Mouse (Mus musculus): ENCODE measurements at regions not wholly inside any gene's neighbourhood (a gene's known extent, or its start where the extent isn't known, plus 50 kb on each side); places are given as distances from the start of the nearest gene placed in this dataset.

DNA sequence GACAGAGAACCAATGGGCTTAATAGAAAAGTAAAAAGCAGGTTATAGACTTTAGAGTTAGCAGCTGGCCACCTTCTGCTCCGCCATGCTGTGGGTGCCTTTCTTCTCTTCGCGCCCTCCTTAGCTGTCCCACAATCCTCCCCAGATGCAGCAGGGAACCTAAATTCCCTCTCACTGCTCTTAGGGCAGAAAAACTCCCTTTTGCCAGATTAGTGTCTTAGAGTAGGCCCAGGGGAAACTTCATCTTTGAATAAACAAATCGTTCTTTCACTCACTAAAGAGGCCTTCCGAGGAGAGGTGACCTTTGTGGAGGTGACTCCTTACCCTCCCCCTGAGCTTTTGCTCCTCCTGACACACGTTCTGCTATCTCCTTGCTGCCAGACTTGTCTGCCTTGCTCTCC is 157.0 kb upstream of the Six2 start:
- no peak for DNase-seq (ENCODE audit: low spot score in 2 of 2)

DNA sequence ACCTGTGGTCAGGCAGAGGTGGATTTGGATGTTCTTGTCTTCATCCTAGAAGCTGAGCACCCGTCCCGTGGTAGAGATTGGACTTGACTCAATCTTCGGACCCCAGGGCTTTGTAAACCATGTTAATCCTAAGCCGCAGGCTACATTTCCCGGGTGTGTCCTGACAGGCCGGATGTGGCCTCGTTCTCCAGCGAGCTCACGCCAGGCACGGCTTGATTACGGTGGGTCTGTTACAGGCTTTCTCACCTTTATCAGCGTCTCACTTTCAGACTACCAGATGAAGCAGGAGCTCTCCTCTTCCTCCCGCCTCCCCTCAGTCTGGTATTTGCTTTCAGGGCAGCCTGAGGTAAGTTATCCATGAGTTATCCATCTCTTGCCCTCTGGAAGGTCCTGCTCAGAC is 156.4 kb upstream of the Six2 start:
- DNase-seq (ENCODE audit: low spot score in 2 of 2): no peak

DNA sequence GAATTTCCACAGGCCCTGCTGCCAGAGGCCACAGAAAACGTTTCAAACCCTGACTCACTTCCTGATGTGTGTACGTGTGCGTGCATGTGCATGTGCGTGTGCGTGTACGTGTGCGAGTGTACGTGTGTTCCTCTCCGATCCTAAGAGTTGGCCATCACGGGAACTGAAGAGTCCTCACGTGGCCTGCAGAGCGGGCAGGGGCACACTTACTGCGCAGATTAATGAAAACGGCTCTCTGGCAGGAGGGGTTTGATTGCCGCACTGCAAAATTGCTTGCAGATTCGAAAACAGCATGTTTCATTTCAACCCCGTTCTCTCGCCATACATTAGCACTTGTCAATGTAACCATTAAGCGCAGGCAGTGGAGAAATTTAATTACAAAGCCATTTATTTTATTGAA is 135.0 kb upstream of the Six2 start:
- no peak for DNase-seq (ENCODE audit: low spot score in 2 of 2)

DNA sequence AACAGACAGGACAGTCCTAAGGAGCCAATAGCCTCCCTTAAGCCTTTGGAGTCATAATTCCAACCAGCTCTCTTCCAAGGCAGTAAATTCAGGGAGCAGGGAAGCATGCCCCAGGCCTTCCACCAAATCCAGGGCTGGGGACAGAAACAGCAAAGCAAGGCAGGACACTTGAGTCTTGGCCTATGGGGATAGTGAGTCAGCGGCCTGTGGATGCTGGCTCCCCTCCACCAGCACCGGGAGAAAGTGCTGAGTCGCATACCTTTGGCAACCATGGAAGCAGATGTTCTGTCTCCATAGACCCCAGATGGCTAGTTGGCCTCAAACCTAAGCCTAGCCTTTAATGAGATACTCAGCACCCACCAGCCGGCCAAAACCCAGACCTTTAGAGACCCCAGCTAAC is 133.8 kb upstream of the Six2 start:
- DNase-seq (ENCODE audit: low spot score in 2 of 2): no peak

DNA sequence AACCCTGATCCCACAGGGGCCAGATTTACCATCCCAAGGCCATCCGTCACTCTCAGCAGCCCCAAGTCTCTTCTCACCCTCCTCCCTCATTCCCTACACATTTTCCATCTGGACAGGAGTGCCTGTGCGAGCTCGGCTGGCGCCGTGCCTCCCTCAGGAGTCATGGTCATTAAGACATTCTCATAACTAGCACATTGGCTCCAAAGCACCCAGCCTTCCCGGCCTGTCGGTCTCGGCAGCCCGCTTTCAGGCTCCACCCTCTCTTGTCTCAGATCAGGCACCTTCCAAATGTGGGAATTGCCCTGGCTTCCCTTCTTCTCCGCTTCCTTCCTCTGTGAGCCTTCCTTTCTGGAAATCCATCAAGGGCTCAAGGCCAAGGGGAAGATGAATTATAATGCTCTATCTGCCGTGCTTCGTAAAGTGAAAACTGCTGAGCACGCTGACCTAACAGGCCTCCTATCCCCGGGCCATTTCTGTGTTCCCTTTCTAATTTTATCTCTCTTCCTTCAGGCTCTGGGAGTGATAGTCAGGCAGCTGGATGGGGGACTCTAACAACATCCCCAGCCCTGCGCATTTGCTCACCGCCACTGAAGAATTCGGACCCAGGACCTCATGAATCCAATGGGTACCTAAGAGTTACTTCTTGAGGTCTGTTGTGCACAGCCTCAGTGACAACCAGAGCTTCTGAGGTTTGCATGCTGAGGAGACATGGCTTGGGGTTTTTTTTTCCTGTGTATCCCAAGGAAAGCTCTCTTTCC is 130.2 kb upstream of the Six2 start:
- no peak for DNase-seq (ENCODE audit: low spot score in 2 of 2)

DNA sequence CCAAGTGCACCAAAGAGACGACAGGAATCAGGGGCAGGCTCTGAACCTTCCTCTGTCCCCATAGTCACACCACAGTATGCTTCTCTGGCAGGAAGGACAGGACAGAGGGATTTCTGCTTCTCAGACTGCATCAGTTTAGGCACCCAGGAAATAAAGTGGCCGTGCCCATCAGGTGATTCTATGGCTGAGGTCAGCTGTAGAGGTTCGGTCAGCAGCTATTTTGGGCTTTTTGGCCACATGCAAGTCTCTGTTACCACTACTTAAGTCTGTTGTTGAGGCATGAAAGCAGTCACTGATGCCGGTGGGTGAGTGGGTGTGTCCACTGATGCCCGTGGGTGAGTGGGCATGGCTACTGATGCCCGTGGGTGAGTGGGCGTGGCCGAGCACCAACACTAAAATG is 128.4 kb upstream of the Six2 start:
- DNase-seq (ENCODE audit: low spot score in 2 of 2): no peak

DNA sequence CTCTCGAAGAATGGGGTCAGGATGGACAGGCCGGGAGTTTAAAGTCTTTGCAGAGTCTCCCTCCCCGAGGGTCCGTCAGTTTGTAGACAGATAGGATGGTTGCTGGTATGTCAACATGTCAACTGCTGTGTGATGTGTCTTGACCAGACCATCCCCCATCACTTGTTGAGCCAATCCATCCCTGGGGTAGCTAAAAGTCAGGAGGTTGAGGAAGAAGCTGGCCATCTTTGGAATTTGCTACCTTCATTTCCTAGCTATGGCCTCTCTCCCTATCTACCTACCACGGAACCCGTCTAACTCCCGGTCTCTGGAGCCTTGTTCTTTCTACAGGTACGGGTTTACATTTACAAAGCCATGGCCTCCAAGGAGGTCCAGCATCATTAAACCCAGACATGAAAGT is 128.0 kb upstream of the Six2 start:
- no peak for DNase-seq (ENCODE audit: low spot score in 2 of 2)

DNA sequence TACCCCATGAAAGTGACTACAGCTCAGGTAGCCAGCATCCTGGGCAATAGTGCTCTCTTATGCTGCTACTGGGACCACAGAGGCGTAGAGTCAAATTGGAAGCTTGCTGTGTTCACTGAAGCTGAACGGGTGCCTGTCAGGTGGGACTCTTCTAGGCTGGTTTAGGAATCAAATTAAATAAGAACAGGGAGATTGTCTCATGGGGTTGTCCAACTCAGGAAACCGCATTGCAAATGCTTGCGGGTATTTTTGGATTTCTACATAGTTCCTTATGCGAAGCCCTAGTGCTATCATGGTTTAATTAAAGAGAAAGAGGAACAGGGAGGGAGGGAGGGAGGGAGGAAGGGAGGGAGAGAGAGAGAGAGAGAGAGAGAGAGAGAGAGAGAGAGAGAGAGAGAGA is 120.5 kb upstream of the Six2 start:
- no peak for DNase-seq (ENCODE audit: low spot score in 2 of 2)

DNA sequence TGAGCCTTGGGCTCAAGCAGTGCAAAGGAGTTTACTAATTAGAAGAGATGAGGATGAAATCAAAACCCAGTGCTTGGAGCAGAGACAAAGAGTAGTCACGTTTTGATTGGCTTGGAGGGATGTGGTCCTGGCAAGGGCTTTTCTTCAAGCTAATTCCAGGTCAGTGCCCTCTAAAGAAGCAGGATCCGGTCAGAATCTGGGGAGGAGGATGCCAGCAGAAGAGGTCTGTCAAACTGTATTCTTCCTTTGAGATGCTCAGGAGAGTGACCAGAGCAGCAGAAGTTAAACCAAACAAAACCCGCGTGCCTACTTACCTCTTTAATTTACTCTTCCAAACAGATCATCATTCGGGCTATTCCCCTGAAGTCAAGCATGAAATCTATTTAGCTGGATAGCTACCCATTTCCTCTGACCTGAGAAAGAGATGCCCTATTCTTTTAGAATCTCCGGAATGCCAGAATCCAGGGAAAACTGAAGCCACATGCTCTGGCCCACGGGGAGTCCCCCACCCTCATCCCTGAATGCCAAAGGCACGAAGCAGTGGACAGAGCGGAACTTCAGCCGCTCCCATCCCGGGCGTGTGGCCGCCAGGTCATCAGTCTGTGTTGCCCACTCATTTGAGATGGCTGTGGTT is 117.8 kb upstream of the Six2 start:
- no peak for DNase-seq (ENCODE audit: low spot score in 2 of 2)

DNA sequence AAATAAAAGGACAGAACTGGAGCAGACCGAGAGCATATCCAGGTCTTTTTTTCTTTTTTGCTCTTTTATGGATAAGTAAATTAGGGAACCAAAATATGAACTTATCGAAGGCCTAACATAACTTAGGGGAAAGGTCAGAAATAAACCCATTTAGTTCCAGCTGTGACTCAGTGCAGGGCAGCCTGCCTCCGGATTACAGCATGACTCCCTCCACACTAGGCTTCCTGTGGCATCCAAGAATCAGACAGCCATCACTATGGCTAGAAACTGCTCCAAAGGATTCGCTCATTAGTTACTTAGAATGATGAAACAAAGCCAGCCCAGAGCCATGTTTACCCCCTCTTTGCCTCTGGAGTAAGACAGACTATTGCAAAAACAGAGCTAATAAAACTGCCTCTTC is 116.6 kb upstream of the Six2 start:
- no peak for DNase-seq (ENCODE audit: low spot score in 2 of 2)

DNA sequence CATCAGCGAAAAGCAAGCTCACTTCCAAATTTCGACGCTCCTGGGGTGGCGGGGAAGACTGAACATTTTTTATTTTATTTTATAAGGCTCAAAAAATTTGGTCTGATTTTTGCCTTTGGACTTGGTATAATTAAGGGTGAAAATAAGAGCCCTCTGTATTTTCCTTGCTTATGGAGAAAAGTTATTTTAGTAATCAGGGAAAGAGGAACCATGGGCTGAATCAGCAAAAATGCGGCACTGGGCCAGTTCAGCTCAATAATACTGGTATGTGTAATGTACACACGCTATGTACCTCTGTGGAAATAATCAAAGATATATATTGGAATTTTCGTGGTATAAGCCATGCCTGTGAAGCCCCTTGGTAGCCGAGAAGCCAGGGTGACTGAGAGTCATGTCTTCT is 113.7 kb upstream of the Six2 start:
- no peak for DNase-seq (ENCODE audit: low spot score in 2 of 2)

DNA sequence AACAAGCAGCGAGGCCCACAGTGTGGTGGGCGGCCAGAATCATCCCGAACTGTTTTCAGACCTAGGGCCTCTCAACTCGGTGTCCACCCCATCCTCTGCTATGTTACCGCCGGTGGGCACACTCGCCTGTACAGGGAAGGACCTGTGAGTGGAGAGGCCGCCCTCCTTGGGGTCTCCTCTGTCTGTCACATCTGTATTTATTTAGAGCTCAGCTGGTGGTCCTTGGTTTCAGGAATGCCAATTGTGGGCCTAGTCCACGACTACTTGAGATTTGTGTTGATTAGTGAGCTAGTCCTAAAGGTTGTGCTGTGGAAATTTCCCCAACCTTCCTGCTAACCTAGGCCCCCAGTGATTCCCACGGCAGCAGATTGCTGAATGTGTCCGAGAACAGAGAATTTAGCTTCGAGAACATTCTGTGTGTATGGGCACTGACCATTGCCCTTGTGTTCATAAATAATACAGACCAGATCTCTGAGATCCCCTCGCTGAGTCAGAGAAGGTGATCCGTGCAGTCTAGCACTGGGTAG is 113.1 kb upstream of the Six2 start:
- DNase-seq (ENCODE audit: low spot score in 2 of 2): no peak

DNA sequence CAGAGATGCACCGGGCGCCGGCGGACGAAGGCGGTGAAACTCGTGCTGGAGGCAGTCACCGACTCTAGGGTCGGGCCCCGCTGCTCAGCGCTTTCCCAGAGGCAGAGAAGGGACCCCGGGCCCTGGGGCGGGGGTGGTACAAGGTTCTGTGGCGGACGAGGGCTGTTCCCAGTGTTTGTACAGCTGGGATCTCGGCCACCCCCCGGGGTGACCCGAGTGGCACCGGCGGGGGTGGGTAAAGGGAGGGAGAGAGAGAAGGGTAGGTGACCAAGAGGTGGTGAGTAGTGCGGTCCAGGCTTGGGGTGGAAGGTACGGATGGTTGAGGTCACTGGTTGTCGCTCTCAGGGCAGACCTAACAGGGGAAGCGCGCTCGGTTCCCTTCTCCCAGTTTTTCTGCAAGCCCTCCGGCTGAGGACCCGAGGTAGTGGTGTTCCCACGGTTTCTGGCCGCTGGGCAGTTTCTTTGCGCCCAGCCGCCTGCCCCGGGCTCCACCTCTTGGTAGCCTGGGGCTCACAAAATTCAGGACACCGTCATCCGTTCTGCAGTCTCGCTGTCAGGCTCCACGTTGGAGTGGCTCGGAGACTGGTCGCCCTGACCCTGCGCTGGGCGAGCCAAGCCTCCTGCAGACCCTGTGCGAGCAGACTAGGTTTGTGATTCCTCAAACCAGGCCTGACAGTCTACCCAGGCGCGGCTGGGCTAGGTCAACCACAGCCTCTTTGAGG is 112.4 kb upstream of the Six2 start:
- no peak for DNase-seq (ENCODE audit: low spot score in 2 of 2)

DNA sequence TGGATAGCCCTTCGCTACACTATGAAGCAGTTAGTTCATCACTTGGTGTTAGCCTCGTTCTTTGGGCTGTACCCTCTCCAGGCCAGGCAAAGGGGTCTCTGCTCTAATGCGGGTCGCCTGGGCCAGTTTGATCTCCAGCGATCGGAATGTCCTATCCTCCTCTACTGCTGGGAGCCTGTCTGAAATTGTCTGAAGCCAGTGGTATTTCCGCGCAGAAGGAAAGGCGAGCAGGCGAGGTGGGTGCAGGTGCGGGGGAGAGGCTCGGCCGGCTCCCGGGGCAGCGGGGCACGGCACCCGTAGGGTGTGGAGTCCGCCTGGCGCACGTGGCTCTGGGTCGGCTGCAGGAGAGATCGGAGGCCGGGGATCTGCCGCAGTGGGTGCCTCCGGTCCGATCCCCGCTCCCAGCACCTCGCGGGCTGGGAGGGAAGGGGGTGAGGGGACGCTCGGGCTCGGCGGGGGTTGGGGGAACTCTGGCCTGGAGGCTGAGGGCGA is 111.8 kb upstream of the Six2 start:
- DNase-seq (ENCODE audit: low spot score in 2 of 2): no peak

DNA sequence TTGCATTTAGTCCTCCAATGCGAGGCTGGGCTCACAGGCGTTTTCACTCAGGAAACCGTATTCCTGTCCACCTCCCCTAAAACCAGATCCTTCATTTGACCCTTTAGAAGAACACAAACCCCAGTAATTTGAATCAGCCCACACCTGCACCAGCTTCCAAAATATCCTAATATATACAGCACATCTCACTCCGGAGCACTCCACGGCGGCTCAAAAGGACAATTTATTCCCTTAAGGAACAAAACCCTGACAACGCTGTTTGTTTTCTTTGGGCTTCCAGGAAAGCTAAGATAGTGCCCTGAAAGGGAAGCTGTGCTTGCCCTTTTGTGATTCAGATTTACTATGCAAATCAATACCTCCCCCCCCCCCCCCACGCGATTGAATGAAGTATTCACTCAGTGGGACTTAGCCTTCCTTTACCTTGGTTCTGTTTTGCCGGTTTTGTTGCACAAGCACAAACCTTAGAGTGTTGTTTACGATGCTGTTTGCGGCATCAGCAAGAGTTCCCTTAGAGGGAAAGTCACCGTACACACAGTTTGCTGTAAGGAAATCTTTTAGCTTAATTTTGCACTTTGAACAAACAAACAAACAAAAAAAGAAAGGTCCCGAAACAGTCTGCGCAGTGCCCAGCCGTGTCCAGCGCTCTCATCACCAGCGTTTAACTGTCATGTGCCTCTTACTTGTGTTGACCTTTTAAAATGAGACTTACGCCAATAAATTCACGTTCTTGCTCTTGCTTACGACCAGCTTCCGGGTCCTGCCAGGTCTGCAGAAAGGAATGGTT is 111.2 kb upstream of the Six2 start:
- no peak for DNase-seq (ENCODE audit: low spot score in 2 of 2)

DNA sequence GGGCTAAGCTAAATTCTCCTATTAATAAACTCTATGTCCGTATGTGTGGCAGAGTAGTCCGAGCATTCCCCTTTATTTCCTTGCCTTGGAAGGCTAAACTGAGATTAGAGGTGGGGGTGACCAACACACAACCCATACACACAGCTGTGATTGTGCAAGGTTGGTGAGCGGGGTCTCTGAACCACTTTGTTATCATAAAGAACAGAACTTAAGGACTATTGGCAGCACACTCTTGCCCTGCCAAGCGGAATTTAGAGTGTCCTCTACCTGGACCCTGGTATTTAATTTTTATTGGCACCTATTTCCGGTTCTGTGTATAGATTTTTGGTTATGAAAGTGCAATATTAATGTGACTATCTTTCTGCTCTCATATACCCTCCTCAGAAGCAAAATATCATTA is 109.7 kb upstream of the Six2 start:
- no peak for DNase-seq (ENCODE audit: low spot score in 2 of 2)

DNA sequence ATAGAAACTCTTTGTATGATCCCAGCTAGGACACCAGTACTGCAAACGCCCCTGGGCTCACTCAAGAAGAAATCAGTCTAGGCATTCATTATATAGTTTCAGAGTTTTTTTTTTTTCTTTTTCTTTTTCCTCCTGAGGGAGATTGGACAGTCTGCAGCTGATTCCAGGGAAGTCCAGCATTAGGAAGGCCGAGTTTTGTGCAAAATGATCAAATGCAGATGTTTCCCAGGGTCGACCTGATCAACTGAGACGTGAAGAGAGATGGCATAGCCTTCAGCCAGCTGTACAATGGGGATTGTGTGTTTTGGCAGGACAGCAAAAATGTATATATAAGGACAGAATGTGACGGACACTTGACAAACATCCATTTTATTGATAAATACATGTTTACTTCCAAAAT is 107.7 kb upstream of the Six2 start:
- DNase-seq (ENCODE audit: low spot score in 2 of 2): no peak

DNA sequence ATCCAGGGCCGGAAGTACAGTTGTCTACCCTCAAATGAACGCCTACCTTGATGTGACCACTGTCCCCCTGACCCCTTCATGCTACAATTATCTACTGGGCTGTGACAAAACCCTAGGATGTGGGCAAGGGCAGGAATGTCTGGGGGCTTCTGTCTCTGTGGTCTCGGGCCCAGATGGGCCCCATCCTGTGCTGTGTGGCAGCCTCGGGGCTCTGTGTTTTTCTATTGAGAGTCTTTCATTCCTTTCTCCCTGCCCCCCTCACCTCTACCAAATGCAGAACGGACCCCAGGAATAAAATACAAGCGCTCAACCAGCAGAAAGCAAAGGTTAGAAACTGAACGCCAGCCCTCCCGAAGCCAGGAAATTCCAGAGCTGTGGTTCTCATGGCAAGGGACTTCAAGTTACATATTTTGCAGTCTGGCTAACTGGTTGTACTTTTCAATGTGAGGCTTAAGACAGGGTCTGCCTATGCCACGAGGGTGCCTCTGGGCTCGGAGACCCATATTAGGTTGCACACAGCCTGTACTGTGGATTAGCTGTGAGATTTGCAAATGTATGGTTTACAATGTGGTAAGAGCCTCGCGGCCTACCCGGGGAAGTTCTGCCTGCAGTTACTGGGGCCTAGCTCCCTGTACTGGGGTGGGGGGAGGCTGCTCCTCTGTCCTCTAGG is 97.7 kb upstream of the Six2 start:
- no peak for DNase-seq (ENCODE audit: low spot score in 2 of 2)

DNA sequence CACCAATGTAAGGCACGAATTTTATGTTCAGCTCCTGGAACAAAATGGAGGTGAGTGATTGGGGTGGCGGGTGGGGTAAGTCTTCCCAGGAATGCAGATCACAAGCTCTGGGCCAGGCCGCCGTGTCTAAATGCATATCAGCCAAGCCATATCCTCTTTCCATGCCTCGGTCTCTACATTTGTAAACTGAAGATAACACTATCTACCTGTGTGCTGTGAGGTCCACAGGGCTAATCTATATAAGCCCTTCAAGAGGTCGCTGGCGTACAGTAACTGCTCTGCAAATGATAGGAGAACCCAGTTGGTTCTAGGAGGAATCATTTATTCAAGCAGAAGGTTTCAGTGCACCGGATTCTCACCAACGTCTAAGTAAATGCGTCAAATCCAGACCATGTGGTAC is 92.4 kb upstream of the Six2 start:
- DNase-seq (ENCODE audit: low spot score in 2 of 2): no peak

DNA sequence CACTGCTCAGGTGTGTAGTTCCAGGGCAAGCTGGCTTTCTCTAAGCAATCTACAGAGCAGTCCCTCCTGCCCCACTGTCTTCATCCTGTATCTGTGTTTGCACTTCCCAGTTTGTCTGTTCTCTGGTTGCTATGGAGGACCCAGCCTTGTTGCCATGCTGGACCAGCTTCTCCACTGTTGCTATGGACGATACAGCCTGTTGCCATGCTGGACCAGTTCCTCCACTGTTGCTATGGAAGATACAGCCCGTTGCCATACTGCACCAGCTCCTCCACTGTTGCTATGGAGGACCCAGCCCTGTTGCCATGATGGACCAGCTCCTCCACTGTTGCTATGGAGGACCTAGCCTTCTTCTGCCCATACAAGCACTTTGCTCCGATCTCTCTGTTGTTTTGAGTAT is 88.8 kb upstream of the Six2 start:
- DNase-seq (ENCODE audit: low spot score in 2 of 2): no peak

DNA sequence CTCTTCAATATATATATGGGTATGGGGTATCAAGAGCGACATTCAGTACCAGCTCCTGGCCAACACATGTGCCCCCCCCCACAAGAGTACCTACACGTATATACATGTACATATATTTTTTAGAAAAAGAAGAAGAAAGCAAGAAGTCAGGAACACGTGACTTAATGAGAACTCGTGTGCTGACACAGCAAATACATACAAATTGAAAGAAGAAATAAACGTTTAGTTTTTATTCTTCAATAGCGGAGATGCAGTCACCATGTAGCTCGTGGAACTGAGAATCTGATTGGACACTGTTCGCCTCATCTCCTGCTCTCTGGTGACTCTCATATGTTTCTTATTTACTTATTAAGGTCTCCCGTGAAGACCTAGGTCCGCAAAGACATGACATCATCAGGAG is 80.3 kb upstream of the Six2 start:
- no peak for DNase-seq (ENCODE audit: low spot score in 2 of 2)

Data from spleen, postnatal 36 days (tissue).